Mouse (Mus musculus): ENCODE measurements around the gene Npepl1. TPM values are rescaled to one million over a fixed set of nuclear protein-coding genes. Genes with fewer than 3 reads are reported as not detected.

Npepl1 gene
- polyA plus RNA-seq, 1 experiment from 2014 or later, result 18.5 TPM

DNA sequence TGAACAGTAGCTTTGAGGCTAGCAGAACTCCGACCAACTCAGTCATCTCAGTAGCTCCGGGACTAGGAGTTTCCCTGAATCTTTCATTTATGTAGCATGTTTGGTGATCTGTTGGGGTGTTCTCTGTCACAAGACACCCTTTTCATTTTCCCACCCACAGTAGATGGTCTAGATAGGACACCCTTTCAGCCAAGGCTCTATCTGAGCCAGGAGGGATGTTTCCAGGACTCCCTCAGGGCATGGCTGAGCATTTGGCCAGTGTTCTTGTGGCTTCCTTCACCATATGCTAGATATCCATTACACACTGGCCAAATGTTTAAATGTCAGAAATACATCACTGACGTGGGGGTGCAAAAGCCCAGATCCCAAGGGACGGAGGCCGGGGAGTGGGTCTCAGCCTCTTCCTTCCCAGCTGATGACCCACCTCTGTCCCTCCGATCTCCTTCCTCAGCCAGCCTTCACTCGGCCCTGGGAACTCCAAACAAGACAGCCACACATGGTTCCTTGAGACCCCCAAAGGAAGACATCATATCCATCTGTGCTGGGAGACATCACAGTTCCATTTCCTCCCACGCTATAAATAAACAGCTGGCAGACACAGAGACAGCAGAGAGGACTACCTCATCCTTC is 20.4 kb downstream of the Npepl1 start:
- ATAC-seq, result no peak
- no peaks in the 10 kb centered on the region for H3K27me3 ChIP-seq
- peaks cover 15% of the 10 kb centered on the region for H3K4me1 ChIP-seq (replicated peaks)

DNA sequence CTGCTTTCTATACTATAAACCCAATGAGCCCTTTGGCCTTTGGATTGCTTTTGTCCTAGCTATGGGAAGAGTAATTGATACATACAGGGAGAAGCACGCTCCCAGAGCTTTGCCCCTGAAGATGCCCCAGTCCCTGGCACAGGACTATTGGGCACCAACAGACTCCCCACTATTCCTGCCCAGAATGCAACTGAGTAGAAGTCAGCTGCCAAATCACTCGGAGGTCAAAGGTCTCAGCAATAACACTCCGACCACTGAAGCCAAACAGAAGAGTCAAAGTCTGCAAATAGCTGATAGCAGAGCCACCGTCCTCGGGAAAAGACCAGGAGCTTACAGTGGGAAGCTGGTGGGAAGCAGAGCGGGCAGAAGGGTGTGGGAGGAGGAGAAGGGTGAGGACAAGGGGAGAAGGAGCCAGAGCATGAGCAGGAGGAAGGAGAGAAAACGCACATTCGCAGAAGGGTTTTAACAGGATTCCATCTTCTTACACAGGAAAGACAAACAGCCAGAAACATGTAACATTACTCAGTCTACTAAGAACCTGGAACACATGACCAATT is 22.3 kb downstream of the Npepl1 start:
- WGBS, result 90% methylated on average over 8 of the region's 8 CpGs
- H3K9ac ChIP-seq (replicated peaks), result no peak overlapping the region
- H3K27me3 ChIP-seq, result no peaks in the 10 kb centered on the region
- no peak overlapping the region for H3K4me3 ChIP-seq (replicated peaks)
- H3K9me3 ChIP-seq, result no peaks in the 10 kb centered on the region
- no peak overlapping the region for H3K27ac ChIP-seq
- ATAC-seq, result no peak
- no peaks in the 10 kb centered on the region for H3K36me3 ChIP-seq
- peaks cover 3% of the 10 kb centered on the region for H3K4me1 ChIP-seq (replicated peaks)
- H3K4me2 ChIP-seq (replicated peaks), result no peak overlapping the region

More for the DNA sequence above, 20.4 kb downstream of the Npepl1 start:
- Histone ChIP-seq H3K27ac (no peak overlapping the region), H3K4me2 (replicated peaks) (no peak overlapping the region), H3K36me3 (no peaks in the 10 kb centered on the region), H3K9me3 (no peaks in the 10 kb centered on the region), H3K4me3 (replicated peaks) (no peak overlapping the region), H3K9ac (replicated peaks) (no peak overlapping the region)
- WGBS, result 89% methylated on average over 8 of the region's 8 CpGs

DNA sequence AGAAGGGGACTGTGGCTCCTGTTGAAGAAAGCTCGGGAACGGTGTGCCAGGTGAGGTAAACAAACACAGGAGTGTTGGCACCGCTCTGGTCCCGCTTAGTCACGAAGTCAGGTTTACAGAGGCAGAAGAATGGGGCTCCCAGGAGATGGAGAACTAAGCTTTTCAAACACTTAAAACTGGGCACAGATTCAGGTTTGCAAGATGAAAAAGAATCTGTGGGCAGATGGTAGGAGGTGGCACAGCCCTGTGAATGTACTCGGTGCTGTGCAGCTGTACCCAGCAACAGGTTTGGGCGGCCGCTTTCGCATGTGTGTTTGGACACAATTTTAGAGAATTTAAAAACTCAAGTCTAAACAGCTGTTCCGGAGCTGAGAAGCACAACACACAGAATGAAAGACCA is 48.9 kb downstream of the Npepl1 start:
- no peak for ATAC-seq
- Histone ChIP-seq H3K27me3 (no peaks in the 10 kb centered on the region), H3K9ac (replicated peaks) (no peak overlapping the region), H3K4me3 (replicated peaks) (no peak overlapping the region), H3K4me1 (replicated peaks) (no peaks in the 10 kb centered on the region), H3K4me2 (replicated peaks) (no peak overlapping the region), H3K36me3 (no peaks in the 10 kb centered on the region), H3K27ac (no peak overlapping the region), H3K9me3 (no peaks in the 10 kb centered on the region)
- WGBS, result 94% methylated on average over 10 of the region's 10 CpGs

DNA sequence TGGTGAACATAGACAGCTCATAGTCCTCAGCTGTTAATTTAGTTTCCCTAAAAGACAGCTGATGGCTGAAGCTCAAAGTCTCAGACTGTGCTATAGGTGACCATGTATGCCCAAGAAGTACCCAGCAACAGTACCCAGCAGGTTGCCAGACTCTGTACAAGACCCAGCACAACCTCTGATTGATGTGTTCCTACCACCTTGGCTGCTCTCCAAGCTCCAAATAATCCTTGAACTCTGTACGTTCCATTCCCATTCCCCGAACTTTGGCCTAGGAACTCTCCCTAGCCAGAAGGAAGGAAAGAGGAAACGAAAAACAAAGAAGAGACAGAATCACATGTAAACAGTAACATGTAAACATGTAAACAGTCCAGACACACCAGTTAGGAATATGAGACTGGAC is 50.3 kb downstream of the Npepl1 start:
- WGBS, result 88% methylated on average over 3 of the region's 3 CpGs
- no peak for ATAC-seq

More for the DNA sequence above, 50.3 kb downstream of the Npepl1 start:
- Histone ChIP-seq H3K9me3 (no peaks in the 10 kb centered on the region), H3K27me3 (no peaks in the 10 kb centered on the region), H3K27ac (no peak overlapping the region), H3K4me3 (replicated peaks) (no peak overlapping the region), H3K36me3 (no peaks in the 10 kb centered on the region), H3K9ac (replicated peaks) (no peak overlapping the region), H3K4me2 (replicated peaks) (no peak overlapping the region), H3K4me1 (replicated peaks) (no peaks in the 10 kb centered on the region)

Other genes starting within 250 kb of the Npepl1 start
- 13.4 and 15.0 TPM in 2 replicates for gene Stx16, start 34.0 kb upstream of the Npepl1 start, polyA plus RNA-seq (2015; fragmentation: Nextera tagmentation; extraction: Ambion mirVana)
- 1,084 and 1,205 TPM in 2 replicates for gene Gnas, start 174.0 kb downstream of the Npepl1 start, polyA plus RNA-seq (2015; fragmentation: Nextera tagmentation; extraction: Ambion mirVana)
- 8.8 and 10.5 TPM in 2 replicates for gene Gm20721, start 236.4 kb downstream of the Npepl1 start, polyA plus RNA-seq (2015; fragmentation: Nextera tagmentation; extraction: Ambion mirVana)